Mouse (Mus musculus) embryonic fibroblast, embryonic 13.5 days (primary cell): ENCODE results near the gene Cdc37. TPM values are rescaled to one million over a fixed set of nuclear protein-coding genes. Genes with fewer than 3 reads are reported as not detected.

Experiments
- H3K27ac ChIP-seq: 2 replicates; pipeline ENCODE4 v1.5.1; 2012; ENCODE audit warnings: low read length, control low read depth, inconsistent platforms; ENCODE audit not compliant: insufficient read depth
- H3K4me1 ChIP-seq: 2 replicates; pipeline ENCODE4 v1.6.1; 2011; ENCODE audit warnings: low read length; ENCODE audit not compliant: control insufficient read depth, insufficient read depth
- H3K4me3 ChIP-seq: 2 replicates; pipeline ENCODE4 v1.5.1; 2011; ENCODE audit warnings: mild to moderate bottlenecking, control low read depth, low read length; ENCODE audit not compliant: insufficient read depth
- CTCF ChIP-seq: IDR thresholded peaks from 2 replicates; pipeline ENCODE4 v1.5.1; 2011; ENCODE audit warnings: mild to moderate bottlenecking, control low read depth, low read length, moderate library complexity, borderline replicate concordance; ENCODE audit not compliant: insufficient read depth
- POLR2A ChIP-seq: IDR thresholded peaks from 2 replicates; pipeline ENCODE4 v1.6.1; 2011; ENCODE audit warnings: low read depth, mild to moderate bottlenecking, control low read depth, low read length, moderate library complexity
- polyA plus RNA-seq: library from polyadenylated mRNA; stranded (reverse); fragments of >200 nt; gene quantifications from 2 replicates; pipeline ENCODE4 v1.2.4, GENCODE M21; 2011; ENCODE audit warnings: low read depth; ENCODE audit not compliant: missing spikeins, insufficient read length

Gene Cdc37
- polyA plus RNA-seq, 1 experiment: 142 TPM

- no peak overlapping the region for H3K4me3 ChIP-seq
- no peak overlapping the region for H3K27ac ChIP-seq
- H3K4me1 ChIP-seq: peaks cover 8% of the 10 kb centered on the region
- TF ChIP-seq CTCF: no peak
These were observed 35.7 kb upstream of the Cdc37 start for GRCm38 (mm10) chr9:21185436-21185835.

- Histone ChIP-seq H3K27ac (no peak overlapping the region), H3K4me3 (no peak overlapping the region)
These were observed 35.0 kb upstream of the Cdc37 start for GRCm38 (mm10) chr9:21184733-21185132.

GRCm38 (mm10) chr9:21183905-21184413 is 34.2 kb upstream of the Cdc37 start:
- 0 out of 2 replicates have a peak, but pooled peaks have one; percentile 12 for TF ChIP-seq POLR2A
- TF ChIP-seq CTCF: no peak
- peaks cover 8% of the 10 kb centered on the region for H3K4me1 ChIP-seq
- no peak overlapping the region for H3K4me3 ChIP-seq
- no peak overlapping the region for H3K27ac ChIP-seq

More at GRCm38 (mm10) chr9:21184733-21185132, 35.0 kb upstream of the Cdc37 start:
- peaks cover 8% of the 10 kb centered on the region for H3K4me1 ChIP-seq
- TF ChIP-seq POLR2A (no peak), CTCF (no peak)

GRCm38 (mm10) chr9:21183421-21183820 is 33.6 kb upstream of the Cdc37 start:
- Histone ChIP-seq H3K4me3 (no peak overlapping the region), H3K27ac (no peak overlapping the region), H3K4me1 (peaks cover 8% of the 10 kb centered on the region)
- TF ChIP-seq CTCF: no peak
- no peak for TF ChIP-seq POLR2A

GRCm38 (mm10) chr9:21181421-21182220 is 31.8 kb upstream of the Cdc37 start:
- peak; percentile 49; the same call in 1 of the 2 replicates for TF ChIP-seq POLR2A
- TF ChIP-seq CTCF: no peak
- H3K4me1 ChIP-seq: peaks cover 8% of the 10 kb centered on the region
- H3K27ac ChIP-seq: peak overlapping the region; percentile 72
- H3K4me3 ChIP-seq: peak overlapping the region; percentile 56

- Histone ChIP-seq H3K4me3 (no peak overlapping the region), H3K4me1 (peaks cover 8% of the 10 kb centered on the region), H3K27ac (peak overlapping the region; percentile 72; the same call in 1 of the 2 replicates)
- no peak for TF ChIP-seq POLR2A
- TF ChIP-seq CTCF: no peak
These were observed 31.1 kb upstream of the Cdc37 start for GRCm38 (mm10) chr9:21180841-21181240.

GRCm38 (mm10) chr9:21180402-21180801 is 30.6 kb upstream of the Cdc37 start:
- TF ChIP-seq CTCF: no peak
- no peak for TF ChIP-seq POLR2A
- no peak overlapping the region for H3K4me3 ChIP-seq
- H3K27ac ChIP-seq: peak overlapping the region; percentile 10; the same call in 1 of the 2 replicates
- H3K4me1 ChIP-seq: peaks cover 8% of the 10 kb centered on the region

- Histone ChIP-seq H3K4me3 (no peak overlapping the region), H3K4me1 (no peaks in the 10 kb centered on the region), H3K27ac (no peak overlapping the region)
- TF ChIP-seq CTCF (no peak), POLR2A (no peak)
These were observed 22.6 kb upstream of the Cdc37 start for GRCm38 (mm10) chr9:21172364-21172763.

GRCm38 (mm10) chr9:21169157-21169556 is 19.4 kb upstream of the Cdc37 start:
- TF ChIP-seq POLR2A: no peak
- no peak for TF ChIP-seq CTCF
- Histone ChIP-seq H3K4me1 (peaks cover 5% of the 10 kb centered on the region; the same call in 1 of the 2 replicates), H3K27ac (peak overlapping the region; percentile 89), H3K4me3 (no peak overlapping the region)
